Mouse (Mus musculus): ENCODE measurements around the gene Unc13a. TPM values are rescaled to one million over a fixed set of nuclear protein-coding genes. Genes with fewer than 3 reads are reported as not detected.

The Unc13a gene
- polyA plus RNA-seq, 1 experiment from 2014 or later: 12.8 TPM

GRCm38 (mm10) chr8:71685573-71685972 is 14.0 kb upstream of the Unc13a start:
- 6% methylated on average over 29 of the region's 29 CpGs for WGBS
- no peak overlapping the region for H3K27ac ChIP-seq (replicated peaks)
- peaks cover 18% of the 10 kb centered on the region for H3K4me1 ChIP-seq
- H3K9me3 ChIP-seq: no peaks in the 10 kb centered on the region
- H3K36me3 ChIP-seq: no peaks in the 10 kb centered on the region
- peak overlapping the region; percentile 31 for H3K4me3 ChIP-seq
- 0 out of 2 replicates have a peak, but pooled peaks have one; percentile 13 for ATAC-seq (ENCODE audit: low FRiP score, low read depth)
- H3K27me3 ChIP-seq: peaks cover 100% of the 10 kb centered on the region
- peak overlapping the region; percentile 46 for H3K4me2 ChIP-seq (replicated peaks)
- H3K9ac ChIP-seq (replicated peaks): no peak overlapping the region

- H3K4me2 ChIP-seq (replicated peaks): no peak overlapping the region
- H3K9me3 ChIP-seq: no peaks in the 10 kb centered on the region
- peaks cover 100% of the 10 kb centered on the region for H3K27me3 ChIP-seq
- ATAC-seq (ENCODE audit: low FRiP score, low read depth): no peak
- whole genome bisulfite sequencing: 10% methylated on average over 10 of the region's 10 CpGs
- H3K36me3 ChIP-seq: no peaks in the 10 kb centered on the region
- H3K27ac ChIP-seq (replicated peaks): no peak overlapping the region
- no peak overlapping the region for H3K9ac ChIP-seq (replicated peaks)
- no peak overlapping the region for H3K4me3 ChIP-seq
- H3K4me1 ChIP-seq: peaks cover 22% of the 10 kb centered on the region
Measured at GRCm38 (mm10) chr8:71684701-71685100, 13.1 kb upstream of the Unc13a start.

- Histone ChIP-seq H3K4me1 (peaks cover 26% of the 10 kb centered on the region), H3K27me3 (peaks cover 100% of the 10 kb centered on the region), H3K4me2 (replicated peaks) (no peak overlapping the region), H3K4me3 (no peak overlapping the region), H3K9me3 (no peaks in the 10 kb centered on the region), H3K36me3 (no peaks in the 10 kb centered on the region), H3K27ac (replicated peaks) (no peak overlapping the region), H3K9ac (replicated peaks) (no peak overlapping the region)
- 48% methylated on average over 12 of the region's 12 CpGs for WGBS
- no peak for ATAC-seq (ENCODE audit: low FRiP score, low read depth)
Measured at GRCm38 (mm10) chr8:71682832-71683231, 11.3 kb upstream of the Unc13a start.

- H3K4me3 ChIP-seq: no peak overlapping the region
- H3K27ac ChIP-seq (replicated peaks): no peak overlapping the region
- ATAC-seq (ENCODE audit: low FRiP score, low read depth): no peak
- no peaks in the 10 kb centered on the region for H3K9me3 ChIP-seq
- no peaks in the 10 kb centered on the region for H3K36me3 ChIP-seq
- H3K4me2 ChIP-seq (replicated peaks): no peak overlapping the region
- H3K4me1 ChIP-seq: peaks cover 22% of the 10 kb centered on the region
- no peak overlapping the region for H3K9ac ChIP-seq (replicated peaks)
- 2% methylated on average over 17 of the region's 18 CpGs for WGBS
- H3K27me3 ChIP-seq: peaks cover 100% of the 10 kb centered on the region
Measured at GRCm38 (mm10) chr8:71681369-71681915, 9.9 kb upstream of the Unc13a start.

- H3K9me3 ChIP-seq: no peaks in the 10 kb centered on the region
- 3% methylated on average over 21 of the region's 21 CpGs for WGBS
- 0 out of 2 replicates have a peak overlapping the region, but pooled peaks have one; percentile 11 for H3K4me3 ChIP-seq
- H3K27me3 ChIP-seq: peaks cover 100% of the 10 kb centered on the region
- H3K36me3 ChIP-seq: no peaks in the 10 kb centered on the region
- no peak overlapping the region for H3K27ac ChIP-seq (replicated peaks)
- no peak for ATAC-seq (ENCODE audit: low FRiP score, low read depth)
- no peak overlapping the region for H3K9ac ChIP-seq (replicated peaks)
- H3K4me2 ChIP-seq (replicated peaks): no peak overlapping the region; the same call in 1 of the 2 replicates
- H3K4me1 ChIP-seq: peaks cover 16% of the 10 kb centered on the region
Measured at GRCm38 (mm10) chr8:71680471-71680870, 8.9 kb upstream of the Unc13a start.

GRCm38 (mm10) chr8:71679550-71680168 is 8.1 kb upstream of the Unc13a start:
- ATAC-seq (ENCODE audit: low FRiP score, low read depth): no peak
- Histone ChIP-seq H3K4me3 (peak overlapping the region; percentile 30), H3K9me3 (no peaks in the 10 kb centered on the region), H3K4me2 (replicated peaks) (peak overlapping the region; percentile 43), H3K9ac (replicated peaks) (peak overlapping the region; percentile 24; the same call in 1 of the 2 replicates), H3K4me1 (peaks cover 14% of the 10 kb centered on the region), H3K27me3 (peaks cover 99% of the 10 kb centered on the region), H3K27ac (replicated peaks) (no peak overlapping the region), H3K36me3 (no peaks in the 10 kb centered on the region)
- 3% methylated on average over 40 of the region's 46 CpGs for WGBS

GRCm38 (mm10) chr8:71679116-71679515 is 7.6 kb upstream of the Unc13a start:
- Histone ChIP-seq H3K4me1 (peaks cover 14% of the 10 kb centered on the region), H3K27ac (replicated peaks) (no peak overlapping the region), H3K9me3 (no peaks in the 10 kb centered on the region), H3K4me3 (peak overlapping the region; percentile 30; the same call in 1 of the 2 replicates), H3K36me3 (no peaks in the 10 kb centered on the region), H3K27me3 (peaks cover 95% of the 10 kb centered on the region), H3K4me2 (replicated peaks) (peak overlapping the region; percentile 43), H3K9ac (replicated peaks) (no peak overlapping the region)
- 10% methylated on average over 15 of the region's 16 CpGs for WGBS
- ATAC-seq (ENCODE audit: low FRiP score, low read depth): no peak

GRCm38 (mm10) chr8:71678216-71678615 is 6.7 kb upstream of the Unc13a start:
- Histone ChIP-seq H3K4me1 (peaks cover 14% of the 10 kb centered on the region), H3K9ac (replicated peaks) (no peak overlapping the region), H3K9me3 (no peaks in the 10 kb centered on the region), H3K4me3 (no peak overlapping the region), H3K4me2 (replicated peaks) (no peak overlapping the region), H3K27me3 (peaks cover 89% of the 10 kb centered on the region), H3K36me3 (no peaks in the 10 kb centered on the region), H3K27ac (replicated peaks) (no peak overlapping the region)
- WGBS: 67% methylated on average over 4 of the region's 4 CpGs
- ATAC-seq (ENCODE audit: low FRiP score, low read depth): no peak

GRCm38 (mm10) chr8:71677555-71677954 is 6.0 kb upstream of the Unc13a start:
- Histone ChIP-seq H3K4me2 (replicated peaks) (no peak overlapping the region), H3K4me1 (peaks cover 14% of the 10 kb centered on the region), H3K27me3 (peaks cover 89% of the 10 kb centered on the region), H3K4me3 (no peak overlapping the region), H3K36me3 (no peaks in the 10 kb centered on the region), H3K27ac (replicated peaks) (no peak overlapping the region), H3K9me3 (no peaks in the 10 kb centered on the region), H3K9ac (replicated peaks) (no peak overlapping the region)
- no peak for ATAC-seq (ENCODE audit: low FRiP score, low read depth)

GRCm38 (mm10) chr8:71676803-71677202 is 5.2 kb upstream of the Unc13a start:
- Histone ChIP-seq H3K4me2 (replicated peaks) (peak overlapping the region; percentile 95), H3K4me3 (peak overlapping the region; percentile 69), H3K4me1 (peaks cover 18% of the 10 kb centered on the region), H3K27me3 (peaks cover 84% of the 10 kb centered on the region), H3K27ac (replicated peaks) (no peak overlapping the region), H3K9ac (replicated peaks) (no peak overlapping the region), H3K9me3 (no peaks in the 10 kb centered on the region), H3K36me3 (no peaks in the 10 kb centered on the region)
- WGBS: 54% methylated on average over 9 of the region's 9 CpGs
- no peak for ATAC-seq (ENCODE audit: low FRiP score, low read depth)

GRCm38 (mm10) chr8:71676020-71676741 is 4.6 kb upstream of the Unc13a start, which contains the start of gene Jak3:
Gene Jak3, plus strand, starts transcription at chr8:71676296.
- H3K4me2 ChIP-seq (replicated peaks): peak within 1 kb of the TSS; percentile 95
- peak within 1 kb of the TSS; percentile 69 for H3K4me3 ChIP-seq
- H3K36me3 ChIP-seq: no peaks in the 10 kb centered on the region
- H3K9me3 ChIP-seq: no peaks in the 10 kb centered on the region
- peak; percentile 36; the same call in 1 of the 2 replicates for ATAC-seq (ENCODE audit: low FRiP score, low read depth)
- 2% methylated on average over 37 of the region's 40 CpGs for WGBS
- peaks cover 20% of the 10 kb centered on the region for H3K4me1 ChIP-seq
- H3K27ac ChIP-seq (replicated peaks): no peak within 1 kb of the TSS
- H3K9ac ChIP-seq (replicated peaks): peak within 1 kb of the TSS; percentile 70
- peaks cover 78% of the 10 kb centered on the region for H3K27me3 ChIP-seq

GRCm38 (mm10) chr8:71675456-71676019 is 4.0 kb upstream of the Unc13a start:
- H3K9ac ChIP-seq (replicated peaks): 0 out of 2 replicates have a peak overlapping the region, but pooled peaks have one; percentile 11
- H3K27ac ChIP-seq (replicated peaks): no peak overlapping the region
- peaks cover 18% of the 10 kb centered on the region for H3K4me1 ChIP-seq
- ATAC-seq (ENCODE audit: low FRiP score, low read depth): no peak
- peak overlapping the region; percentile 95 for H3K4me2 ChIP-seq (replicated peaks)
- H3K4me3 ChIP-seq: no peak overlapping the region
- WGBS: 30% methylated on average over 9 of the region's 9 CpGs
- no peaks in the 10 kb centered on the region for H3K36me3 ChIP-seq
- H3K9me3 ChIP-seq: no peaks in the 10 kb centered on the region
- peaks cover 72% of the 10 kb centered on the region for H3K27me3 ChIP-seq
